Mouse (Mus musculus) liver, embryonic 14.5 days (tissue): Measurements from ENCODE around the gene Ccr8. TPM values are rescaled to one million over a fixed set of nuclear protein-coding genes. Genes with fewer than 3 reads are reported as not detected.
A peak's percentile ranks its signal among the peaks of the same experiment; 100 is the strongest.

Experiments
- ATAC-seq: fragments of 200-750 bp; cut with Nextera tagmentation; 2 replicates; pipeline ENCODE4 v1.8.0; 2017; ENCODE audit warnings: moderate number of reproducible peaks, mild to moderate bottlenecking, moderate library complexity; ENCODE audit not compliant: insufficient read depth
- DNase-seq, 3 experiments: peaks; one replicate each; pipeline ENCODE4 v3.0.0-alpha.2; 2012 to 2013; ENCODE audit warnings: low read depth in 3 of 3, low spot score in 3 of 3
- H3K27ac ChIP-seq: fragments of 300-500 bp; sonication (generic); 2 replicates; pipeline ENCODE4 v1.5.1; 2014; ENCODE audit warnings: moderate library complexity, mild to moderate bottlenecking, control low read depth, inconsistent platforms
- H3K27me3 ChIP-seq: fragments of 300-500 bp; sonication (generic); 2 replicates; pipeline ENCODE4 v1.6.1; 2014; ENCODE audit warnings: mild to moderate bottlenecking, low read length, moderate library complexity; ENCODE audit not compliant: control insufficient read depth, insufficient read depth
- H3K36me3 ChIP-seq: fragments of 300-500 bp; sonication (generic); replicated peaks from 2 replicates; pipeline ENCODE4 v1.6.1; 2014; ENCODE audit warnings: low read depth; ENCODE audit not compliant: control insufficient read depth, insufficient read depth
- H3K4me1 ChIP-seq, 2 experiments: fragments of 200-500 bp in 1 of 2; fragments of 300-500 bp in 1 of 2; sonication (generic) in 1 of 2; replicated peaks; 2 replicates each; pipeline ENCODE4 v1.6.1; 2012 to 2014; ENCODE audit warnings: antibody characterized with exemption in 1 of 2, inconsistent platforms in 1 of 2, low read length in 1 of 2; ENCODE audit not compliant: control insufficient read depth in 2 of 2, insufficient read depth in 2 of 2
- H3K4me2 ChIP-seq: fragments of 300-500 bp; sonication (generic); 2 replicates; pipeline ENCODE4 v1.6.1; 2014; ENCODE audit warnings: low read depth, mild to moderate bottlenecking, control low read depth, moderate library complexity
- H3K4me3 ChIP-seq, 2 experiments: fragments of 200-500 bp in 1 of 2; fragments of 300-500 bp in 1 of 2; sonication (generic) in 1 of 2; 2 replicates each; pipeline ENCODE4 v1.5.1; 2012 to 2014; ENCODE audit warnings: low read depth in 2 of 2, low read length in 2 of 2, mild to moderate bottlenecking in 2 of 2, control low read depth in 1 of 2, inconsistent platforms in 1 of 2, moderate library complexity in 1 of 2; ENCODE audit not compliant: insufficient read depth in 1 of 2
- H3K9ac ChIP-seq: fragments of 300-500 bp; sonication (generic); replicated peaks from 2 replicates; pipeline ENCODE4 v1.6.1; 2014; ENCODE audit warnings: mild to moderate bottlenecking, control low read depth, moderate library complexity
- H3K9me3 ChIP-seq: fragments of 300-500 bp; sonication (generic); 2 replicates; pipeline ENCODE4 v1.6.1; 2016; ENCODE audit warnings: low read length, mixed read lengths; ENCODE audit not compliant: control insufficient read depth
- CTCF ChIP-seq: IDR thresholded peaks from 2 replicates; pipeline ENCODE4 v1.5.1; 2016; ENCODE audit warnings: antibody characterized with exemption, low read depth, control low read depth
- EP300 ChIP-seq: IDR thresholded peaks from 2 replicates; pipeline ENCODE4 v1.6.1; 2016; ENCODE audit warnings: antibody characterized with exemption, low read depth
- WGBS: fragments of 180-500 bp; shearing (Covaris S2); extraction: QIAGEN DNeasy Blood & Tissue Kit; methylation state at CpG from one replicate; pipeline ENCODE4 v1.1.7; 2014; ENCODE audit not compliant: insufficient replicate concordance; 5-methylcytosine and 5-hydroxymethylcytosine counted together
- polyA plus RNA-seq, 2 experiments: library from polyadenylated mRNA; depleted of rRNA in 1 of 2; stranded (reverse) in 1 of 2; unstranded in 1 of 2; fragments of >200 nt; fragmentation: Nextera tagmentation in 1 of 2; extraction: Ambion mirVana in 1 of 2; gene quantifications; 2 replicates each; pipeline versions ENCODE4 v1.2.1 to v1.2.3; 2012 to 2014

Gene Ccr8
- polyA plus RNA-seq, 2 experiments = not detected

DNA sequence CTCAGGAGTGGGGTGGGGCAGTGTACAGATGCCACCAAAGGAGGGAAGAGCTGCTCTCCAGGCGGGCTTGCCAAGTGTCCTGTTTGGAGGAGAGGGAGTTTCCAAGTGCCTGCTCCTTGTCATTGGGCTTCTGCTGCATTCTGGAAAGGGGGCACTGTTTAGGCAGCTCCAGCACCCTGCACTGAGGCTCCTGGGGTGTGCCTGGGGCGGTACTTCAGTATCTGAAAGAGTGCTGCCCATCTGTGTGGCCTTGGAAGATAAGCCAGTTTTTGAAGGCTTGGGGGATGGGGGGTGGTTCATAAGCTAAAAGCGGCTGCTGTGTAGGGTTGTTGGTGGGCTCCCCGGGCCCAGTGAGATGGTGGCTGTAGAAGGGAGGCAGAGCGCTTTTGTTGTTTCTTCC is 23.7 kb downstream of the Ccr8 start:
- Histone ChIP-seq H3K36me3 (peaks cover 42% of the 10 kb centered on the region), H3K9me3 (no peaks in the 10 kb centered on the region), H3K4me2 (peak overlapping the region; percentile 99), H3K27me3 (no peaks in the 10 kb centered on the region), H3K9ac (peak overlapping the region; percentile 98), H3K4me1 (peaks cover 57 to 73% of the 10 kb centered on the region in 2 experiments), H3K4me3 (peak overlapping the region; percentile 78 to 97), H3K27ac (peak overlapping the region; percentile 99)
- peak; percentile 90 to 94 (median 92) for DNase-seq
- TF ChIP-seq CTCF = peak; percentile 71
- peak; percentile 93 for TF ChIP-seq EP300
- 12% methylated on average over 5 of the region's 5 CpGs for WGBS
- peak; percentile 82 for ATAC-seq

DNA sequence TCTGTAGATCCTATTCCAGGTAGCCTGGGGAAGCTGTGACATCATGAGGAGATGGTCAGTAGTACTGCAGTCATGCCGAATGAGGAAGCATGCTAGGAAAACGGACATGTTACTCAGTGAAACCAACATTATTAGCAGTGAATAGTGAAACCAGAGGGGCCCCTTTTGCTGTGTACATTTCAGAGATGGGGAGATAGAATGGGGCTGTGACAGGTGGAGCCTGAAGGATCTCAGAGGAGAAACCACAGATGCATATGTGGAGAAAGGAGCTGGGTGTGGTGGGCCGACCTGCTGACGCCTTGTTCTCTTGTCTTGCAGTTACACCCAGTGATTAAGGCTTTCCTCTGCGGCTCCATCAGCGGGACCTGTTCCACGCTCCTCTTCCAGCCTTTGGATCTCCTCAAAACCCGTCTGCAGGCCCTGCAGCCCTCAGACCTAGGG is 24.3 kb downstream of the Ccr8 start:
- ATAC-seq (peak; percentile 67), DNase-seq (peak; percentile 69 to 76 (median 75))
- TF ChIP-seq EP300 (peak; percentile 50; the same call in 1 of the 2 replicates), CTCF (no peak)
- no peaks in the 10 kb centered on the region for H3K9me3 ChIP-seq
- peak overlapping the region; percentile 99 for H3K4me2 ChIP-seq
- H3K36me3 ChIP-seq = peaks cover 49% of the 10 kb centered on the region
- peaks cover 53 to 69% of the 10 kb centered on the region in 2 experiments for H3K4me1 ChIP-seq
- H3K27me3 ChIP-seq = no peaks in the 10 kb centered on the region
- 11% methylated on average over 8 of the region's 8 CpGs for WGBS
- peak overlapping the region; percentile 78 to 97 for H3K4me3 ChIP-seq
- H3K9ac ChIP-seq = peak overlapping the region; percentile 98
- peak overlapping the region; percentile 99 for H3K27ac ChIP-seq

DNA sequence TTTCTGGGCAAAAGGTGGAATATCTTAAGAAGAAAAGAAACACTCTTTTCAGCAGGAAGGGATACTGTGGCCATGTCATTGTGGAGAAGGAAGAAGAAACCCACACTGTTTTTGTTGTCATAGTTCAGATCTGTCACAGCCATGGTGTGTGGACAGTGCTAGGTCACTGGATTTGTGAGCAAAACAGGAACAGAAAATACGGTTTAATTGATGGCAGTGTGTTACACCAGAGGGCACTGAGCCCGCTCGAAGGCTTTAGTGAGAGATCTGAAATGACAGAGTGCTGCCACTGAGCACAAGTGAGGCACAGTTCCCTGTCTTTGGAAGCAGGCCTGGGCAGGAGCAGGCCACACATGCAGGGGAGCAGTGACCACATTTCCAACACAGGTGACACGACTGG is 26.3 kb downstream of the Ccr8 start:
- Histone ChIP-seq H3K4me1 (peaks cover 34 to 50% of the 10 kb centered on the region in 2 experiments), H3K4me2 (peak overlapping the region; percentile 99), H3K27ac (peak overlapping the region; percentile 99), H3K4me3 (peak overlapping the region in 1 of 2 experiments; percentile 78; a peak in 2 of 4 replicates), H3K9me3 (no peaks in the 10 kb centered on the region), H3K36me3 (peaks cover 67% of the 10 kb centered on the region), H3K9ac (peak overlapping the region; percentile 98), H3K27me3 (no peaks in the 10 kb centered on the region)
- TF ChIP-seq EP300 = no peak
- TF ChIP-seq CTCF = no peak
- WGBS = 75% methylated on average over 4 of the region's 4 CpGs
- DNase-seq = no peak
- ATAC-seq = no peak

DNA sequence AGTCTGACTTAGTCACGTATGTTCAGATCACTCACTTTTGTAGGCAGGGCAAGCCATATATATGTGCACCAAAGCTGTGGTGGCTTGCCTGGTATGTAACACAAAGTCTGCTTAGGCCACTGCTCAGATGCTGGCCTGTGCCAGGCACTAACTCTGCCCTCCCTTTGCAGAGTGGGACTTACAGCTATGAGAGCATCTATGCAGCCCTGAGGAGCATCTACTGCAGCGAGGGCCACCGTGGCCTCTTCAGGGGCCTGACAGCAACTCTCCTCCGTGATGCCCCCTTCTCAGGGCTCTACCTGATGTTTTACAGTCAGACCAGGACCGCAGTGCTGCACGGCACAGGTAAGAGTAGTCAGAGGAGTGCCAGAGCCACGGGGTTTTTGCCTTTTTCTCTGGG is 28.6 kb downstream of the Ccr8 start:
- H3K27me3 ChIP-seq = no peaks in the 10 kb centered on the region
- peaks cover 23 to 29% of the 10 kb centered on the region in 2 experiments for H3K4me1 ChIP-seq
- H3K36me3 ChIP-seq = peaks cover 82% of the 10 kb centered on the region
- no peak overlapping the region for H3K4me3 ChIP-seq
- no peak overlapping the region for H3K27ac ChIP-seq
- 92% methylated on average over 7 of the region's 7 CpGs for WGBS
- no peak for TF ChIP-seq CTCF
- TF ChIP-seq EP300 = no peak
- no peak overlapping the region for H3K9ac ChIP-seq
- H3K4me2 ChIP-seq = no peak overlapping the region
- no peak for ATAC-seq
- no peaks in the 10 kb centered on the region for H3K9me3 ChIP-seq
- no peak for DNase-seq

DNA sequence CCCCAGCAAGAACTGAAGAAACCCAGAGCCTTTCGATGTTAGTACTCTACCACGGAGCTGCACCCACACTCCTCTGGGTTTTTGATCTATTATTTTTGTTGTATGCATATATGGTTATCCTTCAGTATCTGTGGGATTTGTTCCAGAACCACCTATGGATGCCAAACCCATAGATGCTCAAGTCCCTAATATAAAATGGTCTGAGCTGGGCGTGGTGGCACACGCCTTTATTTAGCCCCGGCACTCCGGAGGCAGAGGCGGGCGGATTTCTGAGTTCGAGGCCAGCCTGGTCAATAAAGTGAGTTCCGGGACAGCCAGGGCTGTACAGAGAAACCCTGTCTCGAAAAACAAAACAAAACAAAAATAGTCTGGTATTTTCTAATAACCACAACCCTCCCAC is 35.0 kb downstream of the Ccr8 start:
- Histone ChIP-seq H3K36me3 (peaks cover 63% of the 10 kb centered on the region), H3K4me3 (peak overlapping the region; percentile 20 to 100; a peak in 3 of 4 replicates), H3K9me3 (no peaks in the 10 kb centered on the region), H3K4me2 (peak overlapping the region; percentile 94), H3K9ac (peak overlapping the region; percentile 62), H3K4me1 (peaks cover 13 to 15% of the 10 kb centered on the region in 2 experiments), H3K27me3 (no peaks in the 10 kb centered on the region), H3K27ac (peak overlapping the region; percentile 78)
- no peak for DNase-seq
- peak; percentile 18; the same call in 1 of the 2 replicates for ATAC-seq
- WGBS = 26% methylated on average over 11 of the region's 11 CpGs
- TF ChIP-seq EP300 (no peak), CTCF (no peak)
